Comparison of ENCODE assay signal across 10 mouse cellular contexts in genomic region chr9:111260360-111260985, GRCm38 (mm10). TPM values are rescaled to one million over a fixed set of nuclear protein-coding genes. Genes with fewer than 3 reads are reported as not detected.
DNase-seq lines count a peak whose midpoint lies in the region; ATAC-seq lines count a peak whose summit lies in the region.
"Had no signal": no experiment of that assay in that cellular context is flagged by ENCODE, and none has a peak within 500 bp of the region (broad histone marks: within the 10 kb centered on the region; RNA-seq: fewer than 3 reads in every experiment).

No protein-coding gene starts in this region.

- ATAC-seq in heart, embryonic 11.5 days (replicated peaks; ENCODE audit: insufficient number of reproducible peaks, low FRiP score, low TSS enrichment): no peak
- ATAC-seq: intestine, postnatal 0 days had no signal

- intact Hi-C loops in gastrocnemius, postnatal 36 days (cut with DNase I): no loop called here
- intact Hi-C loops in left cerebral cortex, postnatal 4 days (cut with DNase I): no loop called here

- H3K4me1 ChIP-seq in heart, embryonic 11.5 days (ENCODE audit: control insufficient read depth, insufficient read depth, low read length): no peaks in the 10 kb centered on the region

- H3K9me3 ChIP-seq in heart, embryonic 11.5 days (replicated peaks; ENCODE audit: control insufficient read depth, low read length): no peaks in the 10 kb centered on the region

- no peaks in the 10 kb centered on the region for H3K27me3 ChIP-seq in heart, embryonic 11.5 days (ENCODE audit: control insufficient read depth, insufficient read depth, low read length)

- H3K4me3 ChIP-seq in heart, embryonic 11.5 days (ENCODE audit: low read depth, low read length): no peak overlapping the region
- H3K4me3 ChIP-seq: myocyte had no signal

- peak; percentile 94 for DNase-seq in heart, adult 11 months
- peak; percentile 58 for DNase-seq in MN1 (ENCODE audit: low spot score)
- peak; percentile 13 to 33 for DNase-seq in gastrocnemius, postnatal 36 days
- peak; percentile 28 for DNase-seq in left cerebral cortex, postnatal 4 days
- DNase-seq in adrenal gland, postnatal 25 days: no peak
- no peak for DNase-seq in testis, postnatal 10 days (ENCODE audit: low spot score)
- no peak for DNase-seq in spleen, adult 12 weeks (ENCODE audit: low spot score)

- peaks cover 18% of the 10 kb centered on the region for H3K36me3 ChIP-seq in heart, embryonic 11.5 days (ENCODE audit: control insufficient read depth, insufficient read depth, low read length)

- WGBS in heart, embryonic 11.5 days (ENCODE audit: insufficient replicate concordance): 48% methylated on average over 1 of the region's 1 CpGs

- H3K27ac ChIP-seq in heart, embryonic 11.5 days (ENCODE audit: low read depth, low read length): no peak overlapping the region

- no peak overlapping the region for H3K4me2 ChIP-seq in heart, embryonic 11.5 days

- H3K9ac ChIP-seq in heart, embryonic 11.5 days (ENCODE audit: low read depth, low read length): no peak overlapping the region

RNA-seq across cellular contexts. Expression of gene Mlh1, which starts 11.1 kb away (rescaled TPM):
- 33.9 and 43.0 TPM in 2 replicates for polyA plus RNA-seq in heart, embryonic 11.5 days (2014; fragmentation: Nextera tagmentation; extraction: Ambion mirVana)
- 1 to 10 TPM; 4.9 to 8.4 TPM for total RNA-seq in gastrocnemius, postnatal 36 days (2021)
- 10 to 100 TPM; 27.0 to 30.7 TPM for total RNA-seq in left cerebral cortex, postnatal 4 days (2021)
- 26.5 and 28.1 TPM in 2 replicates for total RNA-seq in adrenal gland, postnatal 25 days (2021)

RNA-seq across cellular contexts. Expression of gene Epm2aip1, which starts 11.3 kb away (rescaled TPM):
- 25.6 and 35.3 TPM in 2 replicates for polyA plus RNA-seq in heart, embryonic 11.5 days (2014; fragmentation: Nextera tagmentation; extraction: Ambion mirVana)
- total RNA-seq in gastrocnemius, postnatal 36 days (2021): 10 to 100 TPM; 16.1 to 22.4 TPM
- total RNA-seq in left cerebral cortex, postnatal 4 days (2021): 10 to 100 TPM; 84.9 to 85.6 TPM
- total RNA-seq in adrenal gland, postnatal 25 days (2021): 48.5 and 61.5 TPM in 2 replicates

RNA-seq across cellular contexts. Expression of gene Trank1, which starts 51.1 kb away (rescaled TPM):
- polyA plus RNA-seq in heart, embryonic 11.5 days (2014; fragmentation: Nextera tagmentation; extraction: Ambion mirVana): 0.11 and 0.13 TPM in 2 replicates
- total RNA-seq in gastrocnemius, postnatal 36 days (2021): not detected
- 100 to 1,000 TPM; 128 to 152 TPM for total RNA-seq in left cerebral cortex, postnatal 4 days (2021)
- total RNA-seq in adrenal gland, postnatal 25 days (2021): 69.1 and 74.9 TPM in 2 replicates
- polyA plus RNA-seq: myocyte had no signal

Comparison
In these comparisons a context has a peak if more than half of its experiments do, and no peak if none do; other contexts are left out.
1. DNase-seq: peak in heart, adult 11 months (single experiment), MN1 (single experiment), gastrocnemius, postnatal 36 days (2 of 2) and left cerebral cortex, postnatal 4 days (single experiment); none in adrenal gland, postnatal 25 days (single experiment), testis, postnatal 10 days (single experiment) and spleen, adult 12 weeks (single experiment).
2. RNA of gene Trank1, which starts 51.1 kb away (total RNA-seq): 128 to 152 TPM in left cerebral cortex, postnatal 4 days and 69.1 to 74.9 TPM in adrenal gland, postnatal 25 days; not detected in gastrocnemius, postnatal 36 days; every median in the first group is over 10 times any median in the second.